Mouse (Mus musculus) CH12.LX (cell line): ENCODE measurements at regions not wholly inside any gene's neighbourhood (a gene's known extent, or its start where the extent isn't known, plus 50 kb on each side); places are given as distances from the start of the nearest gene placed in this dataset.

Source experiments
- CTCF ChIP-seq, 2 experiments: IDR thresholded peaks in 1 of 2; conservative IDR thresholded peaks in 1 of 2; 2 replicates each; pipeline ENCODE4 v1.5.1; 2011 to 2012; ENCODE audit warnings: low read depth in 2 of 2, low read length in 2 of 2, improper control_type of control experiment in 1 of 2, inconsistent platforms in 1 of 2, mild to moderate bottlenecking in 1 of 2, moderate library complexity in 1 of 2
- EP300 ChIP-seq: IDR thresholded peaks from 2 replicates; pipeline ENCODE4 v1.6.1; 2011; ENCODE audit warnings: low read length, improper control_type of control experiment
- MAX ChIP-seq: IDR thresholded peaks from 2 replicates; pipeline ENCODE4 v1.6.1; 2011; ENCODE audit warnings: low read length, improper control_type of control experiment
- MAZ ChIP-seq: IDR thresholded peaks from 2 replicates; pipeline ENCODE4 v1.6.1; 2012; ENCODE audit warnings: low read depth, mild to moderate bottlenecking, inconsistent platforms, low read length, improper control_type of control experiment, moderate library complexity
- NELFE ChIP-seq: IDR thresholded peaks from 2 replicates; pipeline ENCODE4 v1.6.1; 2011; ENCODE audit warnings: low read depth, low read length, improper control_type of control experiment
- POLR2A ChIP-seq: IDR thresholded peaks from 2 replicates; pipeline ENCODE4 v1.6.1; 2011; ENCODE audit warnings: low read depth, mild to moderate bottlenecking, improper control_type of control experiment, low read length
- POLR2AphosphoS2 ChIP-seq: IDR thresholded peaks from 2 replicates; pipeline ENCODE4 v1.6.1; 2011; ENCODE audit warnings: low read depth, low read length, improper control_type of control experiment
- UBTF ChIP-seq: IDR thresholded peaks from 2 replicates; pipeline ENCODE4 v1.6.1; 2012; ENCODE audit warnings: low read depth, mild to moderate bottlenecking, inconsistent platforms, low read length, improper control_type of control experiment, moderate library complexity
- USF1 ChIP-seq: IDR thresholded peaks from 2 replicates; pipeline ENCODE4 v1.6.1; 2014; ENCODE audit warnings: low read depth, mild to moderate bottlenecking, inconsistent platforms, low read length, improper control_type of control experiment
- USF2 ChIP-seq: conservative IDR thresholded peaks from 2 replicates; pipeline ENCODE4 v1.6.1; 2011; ENCODE audit warnings: low read depth, low read length, improper control_type of control experiment
- ZC3H11A ChIP-seq: IDR thresholded peaks from 2 replicates; pipeline ENCODE4 v1.6.1; 2012; ENCODE audit warnings: low read depth, mild to moderate bottlenecking, inconsistent platforms, low read length, improper control_type of control experiment
- ZNF384 ChIP-seq: IDR thresholded peaks from 2 replicates; pipeline ENCODE4 v1.6.1; 2012; ENCODE audit warnings: low read depth, low read length, improper control_type of control experiment, inconsistent platforms

GRCm38 (mm10) chr8:115466553-115466952 is 241.0 kb downstream of the Maf start:
- TF ChIP-seq POLR2A = no peak
- no peak for TF ChIP-seq MAX
- TF ChIP-seq USF1 = no peak
- no peak for TF ChIP-seq CTCF (conservative IDR thresholded peaks at IDR 0.05 in 1 of 2, IDR thresholded peaks at IDR 0.05 in 1 of 2; ENCODE audit: low read depth in 2 of 2, low read length in 2 of 2)
- TF ChIP-seq POLR2AphosphoS2 = no peak
- no peak for TF ChIP-seq MAZ
- no peak for TF ChIP-seq ZC3H11A
- TF ChIP-seq NELFE = no peak
- no peak for TF ChIP-seq USF2
- no peak for TF ChIP-seq EP300
- no peak for TF ChIP-seq ZNF384
- no peak for TF ChIP-seq UBTF
